Mouse (Mus musculus): ENCODE data around the gene Zfp579.
A peak's percentile ranks its signal among the peaks of the same experiment; 100 is the strongest.

The Zfp579 gene

GRCm38 (mm10) chr7:4957361-4957760 is 38.6 kb downstream of the Zfp579 start:
- DNase-seq (ENCODE audit: low read depth) = no peak

GRCm38 (mm10) chr7:4953815-4954445 is 42.0 kb downstream of the Zfp579 start:
- no peak for DNase-seq (ENCODE audit: low read depth)

GRCm38 (mm10) chr7:4950561-4951342 is 45.2 kb downstream of the Zfp579 start:
- no peak for DNase-seq (ENCODE audit: low read depth)

GRCm38 (mm10) chr7:4948386-4948785 is 47.6 kb downstream of the Zfp579 start:
- DNase-seq (ENCODE audit: low read depth) = peak; percentile 85

- DNase-seq (ENCODE audit: low read depth) = no peak
Observed at GRCm38 (mm10) chr7:4947855-4948254, 48.1 kb downstream of the Zfp579 start.

DNA sequence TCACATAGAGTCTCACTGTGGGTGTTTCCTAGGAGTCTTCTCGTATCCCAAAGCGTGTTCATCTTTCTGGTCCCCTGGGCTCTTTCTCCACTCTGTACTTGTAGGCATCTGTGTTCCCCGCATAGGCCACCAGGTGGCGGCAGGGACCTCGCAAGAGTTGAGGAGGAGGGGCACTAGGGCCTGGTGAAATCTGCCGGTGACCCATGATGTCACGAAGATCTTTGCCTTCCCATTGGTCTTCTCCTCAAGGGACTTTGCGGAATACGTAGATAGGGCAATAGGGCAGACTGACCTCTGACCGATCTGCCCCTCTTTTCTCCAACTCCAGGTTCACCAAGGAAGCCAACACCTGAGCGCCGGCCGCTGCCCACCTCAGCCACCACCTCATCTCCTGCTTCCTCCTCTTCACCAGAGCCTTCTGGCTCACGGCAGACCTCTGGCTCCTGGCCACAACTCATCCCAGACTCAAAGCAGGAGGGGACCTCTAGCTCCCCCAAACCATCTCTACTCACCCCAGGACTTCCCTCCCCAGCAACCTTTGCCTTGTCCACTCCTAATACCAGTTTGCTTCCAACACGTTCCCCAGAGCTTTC is 52.6 kb downstream of the Zfp579 start:
- peak; percentile 97 for DNase-seq (ENCODE audit: low read depth)

- no peak for DNase-seq (ENCODE audit: low read depth)
Observed at GRCm38 (mm10) chr7:4942673-4943072, 53.3 kb downstream of the Zfp579 start.

DNA sequence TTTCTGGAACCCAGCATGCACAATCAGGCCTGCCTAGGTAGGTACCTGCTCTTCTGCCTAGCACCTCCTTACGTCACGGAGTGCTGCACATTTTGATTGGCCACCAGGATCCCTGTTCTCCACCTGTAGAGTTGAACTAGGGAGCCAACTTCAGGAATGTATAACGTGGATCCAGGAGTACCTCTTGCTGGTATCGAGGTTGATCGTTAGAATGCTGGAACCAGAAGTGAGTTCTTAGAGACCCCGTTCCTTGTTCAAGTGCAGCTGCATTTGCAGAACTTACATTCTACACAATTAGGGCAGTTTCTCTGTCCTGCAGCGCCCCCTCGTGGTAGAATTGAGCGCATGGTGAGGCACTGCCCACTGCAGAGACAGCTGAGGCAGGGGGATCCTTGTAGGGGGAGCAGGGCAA is 55.9 kb downstream of the Zfp579 start:
- peak; percentile 93 for DNase-seq (ENCODE audit: low read depth)

DNA sequence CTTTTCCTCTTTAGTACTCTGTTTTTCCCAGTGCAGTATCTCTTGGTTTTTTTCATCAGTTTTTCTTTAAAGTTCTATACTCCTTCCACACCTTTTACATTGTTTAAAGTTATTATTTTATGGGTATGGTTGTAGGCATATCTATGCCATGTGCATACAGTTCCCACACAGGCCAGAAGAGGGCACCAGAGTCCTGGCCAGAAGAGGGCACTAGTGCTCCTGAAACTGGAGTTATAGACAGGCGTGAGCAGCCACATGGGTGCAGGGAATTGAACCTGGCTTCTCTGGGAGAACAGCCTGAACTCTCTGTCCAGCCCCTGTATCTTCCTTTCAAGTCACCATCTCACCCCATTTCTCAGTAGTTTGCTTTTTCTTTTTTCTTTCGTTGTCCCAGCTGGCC is 57.5 kb downstream of the Zfp579 start:
- peak; percentile 85 for DNase-seq (ENCODE audit: low read depth)

GRCm38 (mm10) chr7:4937392-4937791 is 58.6 kb downstream of the Zfp579 start:
- DNase-seq (ENCODE audit: low read depth) = no peak

GRCm38 (mm10) chr7:4936832-4937231 is 59.1 kb downstream of the Zfp579 start:
- DNase-seq (ENCODE audit: low read depth) = no peak

- no peak for DNase-seq (ENCODE audit: low read depth)
Observed at GRCm38 (mm10) chr7:4934160-4934914, 61.6 kb downstream of the Zfp579 start.

Data from naive thymus-derived CD4-positive, alpha-beta T cell, adult 2 months (primary cell).